Mouse (Mus musculus) kidney, embryonic 15.5 days (tissue): ENCODE data around the gene Arsb. TPM values are rescaled to one million over a fixed set of nuclear protein-coding genes. Genes with fewer than 3 reads are reported as not detected.

Source experiments
- ATAC-seq: fragments of 200-750 bp; cut with Nextera tagmentation; replicated peaks from 2 replicates; pipeline ENCODE4 v1.8.0; 2017; ENCODE audit warnings: moderate TSS enrichment; ENCODE audit not compliant: low FRiP score
- H3K27ac ChIP-seq: fragments of 300-500 bp; sonication (generic); 2 replicates; pipeline ENCODE4 v1.5.1; 2015; ENCODE audit warnings: mild to moderate bottlenecking, inconsistent platforms
- H3K27me3 ChIP-seq: fragments of 300-500 bp; sonication (generic); 2 replicates; pipeline ENCODE4 v1.6.1; 2015; ENCODE audit warnings: inconsistent platforms
- H3K36me3 ChIP-seq: fragments of 300-500 bp; sonication (generic); 2 replicates; pipeline ENCODE4 v1.6.1; 2015; ENCODE audit warnings: inconsistent platforms
- H3K4me1 ChIP-seq: fragments of 300-500 bp; sonication (generic); 2 replicates; pipeline ENCODE4 v1.6.1; 2015; ENCODE audit warnings: inconsistent platforms
- H3K4me2 ChIP-seq: fragments of 300-500 bp; sonication (generic); 2 replicates; pipeline ENCODE4 v1.6.1; 2015; ENCODE audit warnings: moderate library complexity, mild to moderate bottlenecking, inconsistent platforms
- H3K4me3 ChIP-seq: fragments of 300-500 bp; sonication (generic); replicated peaks from 2 replicates; pipeline ENCODE4 v1.5.1; 2015; ENCODE audit warnings: mild to moderate bottlenecking, inconsistent platforms
- H3K9ac ChIP-seq: fragments of 300-500 bp; sonication (generic); 2 replicates; pipeline ENCODE4 v1.6.1; 2015; ENCODE audit warnings: mild to moderate bottlenecking, inconsistent platforms
- H3K9me3 ChIP-seq: fragments of 300-500 bp; sonication (generic); replicated peaks from 2 replicates; pipeline ENCODE4 v1.6.1; 2016; ENCODE audit warnings: inconsistent platforms
- WGBS: fragments of 180-500 bp; shearing (Covaris S2); methylation state at CpG from one replicate; pipeline ENCODE4 v1.1.7; 2015; ENCODE audit warnings: mixed read lengths; 5-methylcytosine and 5-hydroxymethylcytosine counted together
- polyA plus RNA-seq: library from polyadenylated mRNA; unstranded; fragments of >200 nt; fragmentation: Nextera tagmentation; extraction: Ambion mirVana; gene quantifications from 2 replicates; pipeline ENCODE4 v1.2.1, GENCODE M21; 2015

Arsb gene
- polyA plus RNA-seq, 1 experiment from 2014 or later, result 13.9 TPM

GRCm38 (mm10) chr13:93952466-93952865 lies 181.0 kb downstream of the Arsb start:
- no peak overlapping the region for H3K4me2 ChIP-seq
- no peak overlapping the region for H3K4me3 ChIP-seq
- no peak overlapping the region for H3K9ac ChIP-seq
- H3K27ac ChIP-seq, result no peak overlapping the region
- peaks cover 15% of the 10 kb centered on the region for H3K4me1 ChIP-seq
- 94% methylated on average over 4 of the region's 4 CpGs for WGBS
- no peaks in the 10 kb centered on the region for H3K27me3 ChIP-seq
- H3K36me3 ChIP-seq, result no peaks in the 10 kb centered on the region
- H3K9me3 ChIP-seq, result no peaks in the 10 kb centered on the region
- no peak for ATAC-seq

GRCm38 (mm10) chr13:93957907-93958306 lies 186.5 kb downstream of the Arsb start:
- Histone ChIP-seq H3K4me1 (no peaks in the 10 kb centered on the region), H3K9me3 (no peaks in the 10 kb centered on the region), H3K27ac (no peak overlapping the region), H3K4me3 (no peak overlapping the region), H3K9ac (no peak overlapping the region), H3K4me2 (no peak overlapping the region), H3K36me3 (no peaks in the 10 kb centered on the region), H3K27me3 (no peaks in the 10 kb centered on the region)
- 83% methylated on average over 8 of the region's 8 CpGs for WGBS
- ATAC-seq, result no peak

DNA sequence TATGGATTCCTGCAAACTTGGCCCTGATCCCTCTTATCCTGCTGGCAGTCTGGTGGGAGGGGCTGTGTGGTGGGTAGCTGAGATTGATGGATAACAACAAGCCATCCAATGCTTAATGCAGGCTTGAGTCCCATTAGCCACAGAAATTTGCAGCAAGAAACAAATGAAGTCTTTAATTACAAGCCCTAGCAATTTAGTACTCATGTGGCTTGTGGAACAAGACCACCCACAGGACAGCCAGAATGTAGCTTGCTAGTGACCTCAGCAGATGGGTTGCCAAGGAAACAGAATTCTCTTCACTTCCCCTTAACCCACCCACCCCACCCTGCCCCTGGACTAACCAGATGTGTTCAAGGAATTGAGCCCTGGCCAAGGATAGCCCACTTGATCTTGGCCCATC lies 194.8 kb downstream of the Arsb start:
- no peak for ATAC-seq
- Histone ChIP-seq H3K9ac (no peak overlapping the region), H3K9me3 (no peaks in the 10 kb centered on the region), H3K36me3 (no peaks in the 10 kb centered on the region), H3K4me1 (no peaks in the 10 kb centered on the region), H3K27ac (no peak overlapping the region), H3K4me2 (no peak overlapping the region), H3K4me3 (no peak overlapping the region), H3K27me3 (no peaks in the 10 kb centered on the region)

GRCm38 (mm10) chr13:93967138-93967537 lies 195.7 kb downstream of the Arsb start:
- H3K9ac ChIP-seq, result no peak overlapping the region
- no peak overlapping the region for H3K4me2 ChIP-seq
- no peak overlapping the region for H3K27ac ChIP-seq
- H3K27me3 ChIP-seq, result no peaks in the 10 kb centered on the region
- H3K4me3 ChIP-seq, result no peak overlapping the region
- H3K4me1 ChIP-seq, result no peaks in the 10 kb centered on the region
- H3K9me3 ChIP-seq, result no peaks in the 10 kb centered on the region
- WGBS, result 61% methylated on average over 9 of the region's 9 CpGs
- no peaks in the 10 kb centered on the region for H3K36me3 ChIP-seq
- ATAC-seq, result no peak

- H3K4me3 ChIP-seq, result no peak overlapping the region
- H3K9me3 ChIP-seq, result no peaks in the 10 kb centered on the region
- no peaks in the 10 kb centered on the region for H3K4me1 ChIP-seq
- H3K9ac ChIP-seq, result no peak overlapping the region
- H3K4me2 ChIP-seq, result no peak overlapping the region
- no peak overlapping the region for H3K27ac ChIP-seq
- no peaks in the 10 kb centered on the region for H3K27me3 ChIP-seq
- no peak for ATAC-seq
- H3K36me3 ChIP-seq, result no peaks in the 10 kb centered on the region
- 91% methylated on average over 5 of the region's 5 CpGs for WGBS
Observed at GRCm38 (mm10) chr13:93970115-93970514, 198.7 kb downstream of the Arsb start.

- 75% methylated on average over 3 of the region's 3 CpGs for WGBS
Observed at GRCm38 (mm10) chr13:93972423-93972822, 201.0 kb downstream of the Arsb start.

DNA sequence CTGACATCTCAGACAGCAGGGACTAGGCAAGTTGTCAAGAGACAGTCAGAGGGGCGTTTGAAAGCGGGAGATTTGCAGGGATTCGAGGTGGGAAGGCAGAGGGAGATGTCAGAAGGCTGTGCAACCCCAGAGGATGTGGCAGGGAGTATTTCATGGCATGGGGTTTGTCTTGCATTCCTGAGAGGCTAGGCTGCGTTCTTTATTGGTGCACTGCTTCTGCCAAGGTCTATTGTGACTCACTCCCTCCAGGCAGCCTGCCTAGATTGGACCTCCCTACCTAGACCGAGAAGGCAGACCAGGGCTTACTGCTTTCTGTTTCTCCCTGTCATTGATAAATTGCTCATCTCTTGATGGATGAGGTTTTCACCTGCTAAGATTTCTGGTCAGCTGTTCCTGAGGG lies 204.2 kb downstream of the Arsb start:
- no peaks in the 10 kb centered on the region for H3K9me3 ChIP-seq
- no peak overlapping the region for H3K4me2 ChIP-seq
- ATAC-seq, result no peak
- no peaks in the 10 kb centered on the region for H3K36me3 ChIP-seq
- no peak overlapping the region for H3K4me3 ChIP-seq
- 61% methylated on average over 5 of the region's 5 CpGs for WGBS
- 0 out of 2 replicates have a peak, but pooled peaks cover 9% of the 10 kb centered on the region for H3K4me1 ChIP-seq
- no peak overlapping the region for H3K9ac ChIP-seq
- H3K27me3 ChIP-seq, result no peaks in the 10 kb centered on the region
- no peak overlapping the region for H3K27ac ChIP-seq

More at GRCm38 (mm10) chr13:93972423-93972822, 201.0 kb downstream of the Arsb start:
- Histone ChIP-seq H3K36me3 (no peaks in the 10 kb centered on the region), H3K9me3 (no peaks in the 10 kb centered on the region), H3K4me1 (0 out of 2 replicates have a peak, but pooled peaks cover 4% of the 10 kb centered on the region), H3K27me3 (no peaks in the 10 kb centered on the region), H3K27ac (no peak overlapping the region), H3K9ac (no peak overlapping the region), H3K4me3 (no peak overlapping the region), H3K4me2 (no peak overlapping the region)
- ATAC-seq, result no peak

GRCm38 (mm10) chr13:93976897-93977530 lies 205.6 kb downstream of the Arsb start:
- Histone ChIP-seq H3K9me3 (no peaks in the 10 kb centered on the region), H3K4me3 (no peak overlapping the region), H3K27me3 (no peaks in the 10 kb centered on the region), H3K4me2 (no peak overlapping the region), H3K9ac (no peak overlapping the region), H3K36me3 (no peaks in the 10 kb centered on the region), H3K4me1 (0 out of 2 replicates have a peak, but pooled peaks cover 9% of the 10 kb centered on the region), H3K27ac (no peak overlapping the region)
- ATAC-seq, result no peak
- WGBS, result 75% methylated on average over 10 of the region's 10 CpGs

GRCm38 (mm10) chr13:93978703-93979495 lies 207.5 kb downstream of the Arsb start:
- Histone ChIP-seq H3K9me3 (no peaks in the 10 kb centered on the region), H3K27ac (no peak overlapping the region), H3K27me3 (no peaks in the 10 kb centered on the region), H3K9ac (no peak overlapping the region), H3K4me2 (no peak overlapping the region), H3K4me1 (0 out of 2 replicates have a peak, but pooled peaks cover 9% of the 10 kb centered on the region), H3K36me3 (no peaks in the 10 kb centered on the region), H3K4me3 (no peak overlapping the region)
- 71% methylated on average over 12 of the region's 12 CpGs for WGBS
- no peak for ATAC-seq

DNA sequence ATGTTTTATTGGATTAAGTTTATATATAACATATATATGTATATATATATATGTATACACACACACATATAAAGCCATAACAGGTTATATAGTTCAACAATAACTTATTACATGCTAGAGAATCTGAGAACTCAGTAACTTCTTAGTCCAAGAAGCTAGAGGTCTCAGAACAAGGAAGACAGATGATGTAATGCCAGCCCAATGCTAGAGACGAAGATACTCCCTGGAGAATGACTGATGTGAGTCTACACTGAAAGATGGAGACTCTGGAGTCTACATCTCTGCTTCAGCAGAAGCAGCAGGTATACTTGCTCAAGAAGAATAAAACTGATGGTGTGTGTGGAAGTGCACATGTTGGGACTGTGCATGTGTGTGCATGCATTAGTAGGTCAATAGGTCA lies 208.3 kb downstream of the Arsb start:
- 89% methylated on average over 1 of the region's 1 CpGs for WGBS
- Histone ChIP-seq H3K4me3 (no peak overlapping the region), H3K27ac (no peak overlapping the region), H3K4me1 (0 out of 2 replicates have a peak, but pooled peaks cover 9% of the 10 kb centered on the region), H3K9ac (no peak overlapping the region), H3K4me2 (no peak overlapping the region), H3K36me3 (no peaks in the 10 kb centered on the region), H3K9me3 (no peaks in the 10 kb centered on the region), H3K27me3 (no peaks in the 10 kb centered on the region)
- ATAC-seq, result no peak

GRCm38 (mm10) chr13:93984521-93984920 lies 213.1 kb downstream of the Arsb start:
- no peaks in the 10 kb centered on the region for H3K27me3 ChIP-seq
- H3K27ac ChIP-seq, result no peak overlapping the region
- WGBS, result 84% methylated on average over 2 of the region's 2 CpGs
- no peak overlapping the region for H3K9ac ChIP-seq
- no peaks in the 10 kb centered on the region for H3K9me3 ChIP-seq
- peaks cover 4% of the 10 kb centered on the region; the same call in 1 of the 2 replicates for H3K4me1 ChIP-seq
- H3K4me3 ChIP-seq, result no peak overlapping the region
- no peak for ATAC-seq
- H3K4me2 ChIP-seq, result no peak overlapping the region
- no peaks in the 10 kb centered on the region for H3K36me3 ChIP-seq

DNA sequence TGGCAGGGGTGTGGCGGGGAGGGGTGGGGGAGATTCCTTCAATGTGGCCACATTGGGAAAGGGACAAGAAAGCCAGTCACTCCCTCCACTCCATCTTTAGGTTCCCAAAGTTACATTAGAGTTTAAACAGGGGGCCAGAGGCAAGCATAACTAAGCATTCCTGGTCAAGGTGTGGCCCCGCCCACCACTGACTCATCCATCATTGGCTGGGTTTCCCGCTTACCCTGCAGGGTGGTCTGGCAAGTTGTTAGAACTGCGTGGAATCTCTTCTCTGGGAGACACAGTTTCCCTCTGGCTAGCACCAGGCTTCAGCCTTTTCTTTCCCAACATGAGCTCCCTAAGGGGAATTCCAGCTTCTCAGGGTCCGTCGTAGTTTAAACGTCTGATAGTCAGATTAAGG lies 213.8 kb downstream of the Arsb start:
- Histone ChIP-seq H3K36me3 (no peaks in the 10 kb centered on the region), H3K27me3 (no peaks in the 10 kb centered on the region), H3K27ac (no peak overlapping the region), H3K4me2 (no peak overlapping the region), H3K9ac (no peak overlapping the region), H3K4me3 (no peak overlapping the region), H3K4me1 (peaks cover 11% of the 10 kb centered on the region), H3K9me3 (no peaks in the 10 kb centered on the region)
- 73% methylated on average over 7 of the region's 7 CpGs for WGBS
- no peak for ATAC-seq
